Mouse (Mus musculus) spleen, adult 2 months (tissue): ENCODE data around the gene Tomm34. TPM values are rescaled to one million over a fixed set of nuclear protein-coding genes. Genes with fewer than 3 reads are reported as not detected.

Experiments used
- DNase-seq, 2 experiments: peaks; one replicate each; pipeline versions ENCODE4 v3.0.0 to v3.0.0-alpha.2; 2012 to 2021; ENCODE audit warnings: low spot score in 2 of 2, low read depth in 1 of 2
- H3K27ac ChIP-seq: fragments of 200-500 bp; 2 replicates; pipeline ENCODE4 v1.5.1; 2012; ENCODE audit warnings: low read length, inconsistent platforms; ENCODE audit not compliant: insufficient read depth
- H3K27me3 ChIP-seq: fragments of 200-500 bp; 2 replicates; pipeline ENCODE4 v1.6.1; 2012; ENCODE audit warnings: mild to moderate bottlenecking, moderate library complexity, low read length, inconsistent platforms; ENCODE audit not compliant: control insufficient read depth, insufficient read depth
- H3K36me3 ChIP-seq: fragments of 200-500 bp; 2 replicates; pipeline ENCODE4 v1.6.1; 2012; ENCODE audit warnings: mild to moderate bottlenecking, low read length, inconsistent platforms; ENCODE audit not compliant: control insufficient read depth, insufficient read depth
- H3K4me1 ChIP-seq: fragments of 200-500 bp; 2 replicates; pipeline ENCODE4 v1.6.1; 2011; ENCODE audit warnings: inconsistent platforms; ENCODE audit not compliant: control insufficient read depth, insufficient read depth, insufficient read length
- H3K4me3 ChIP-seq: fragments of 200-500 bp; 2 replicates; pipeline ENCODE4 v1.5.1; 2011; ENCODE audit warnings: mild to moderate bottlenecking, inconsistent platforms; ENCODE audit not compliant: insufficient read depth, insufficient read length; ENCODE audit errors: extremely low read depth
- CTCF ChIP-seq: fragments of 200-500 bp; IDR thresholded peaks from 2 replicates; pipeline ENCODE4 v1.5.1; 2011; ENCODE audit warnings: mild to moderate bottlenecking, inconsistent platforms; ENCODE audit not compliant: insufficient read depth, insufficient read length, insufficient replicate concordance; ENCODE audit errors: extremely low read depth
- POLR2A ChIP-seq: fragments of 200-500 bp; IDR thresholded peaks from 2 replicates; pipeline ENCODE4 v1.6.1; 2011; ENCODE audit warnings: low read depth, low read length, inconsistent platforms
- WGBS: fragments of 180-500 bp; shearing (Covaris S2); methylation state at CpG from one replicate; pipeline ENCODE4 v1.1.7; 2018; 5-methylcytosine and 5-hydroxymethylcytosine counted together
- polyA plus RNA-seq: library from polyadenylated mRNA; depleted of rRNA; stranded (reverse); fragments of >200 nt; gene quantifications from 2 replicates; pipeline ENCODE4 v1.2.3, GENCODE M21; 2012

The Tomm34 gene
- polyA plus RNA-seq, 1 experiment, result 51.7 TPM

- peaks cover 7% of the 10 kb centered on the region for H3K36me3 ChIP-seq
- H3K4me3 ChIP-seq, result peak within 1 kb of the TSS; percentile 90
- no peaks in the 10 kb centered on the region; the same call in 1 of the 2 replicates for H3K4me1 ChIP-seq
- peak in 1 of 2 experiments; percentile 38 for DNase-seq
- no peak for TF ChIP-seq POLR2A
- TF ChIP-seq CTCF, result no peak
- peak within 1 kb of the TSS; percentile 88 for H3K27ac ChIP-seq
- H3K27me3 ChIP-seq, result no peaks in the 10 kb centered on the region
- under 1% methylated on average over 45 of the region's 45 CpGs for WGBS
Measured at GRCm38 (mm10) chr2:164070142-164070764, 716 bp downstream of the Tomm34 start, which contains the start of gene Stk4. TSS of gene Stk4 (plus strand) at chr2:164070322.

DNA sequence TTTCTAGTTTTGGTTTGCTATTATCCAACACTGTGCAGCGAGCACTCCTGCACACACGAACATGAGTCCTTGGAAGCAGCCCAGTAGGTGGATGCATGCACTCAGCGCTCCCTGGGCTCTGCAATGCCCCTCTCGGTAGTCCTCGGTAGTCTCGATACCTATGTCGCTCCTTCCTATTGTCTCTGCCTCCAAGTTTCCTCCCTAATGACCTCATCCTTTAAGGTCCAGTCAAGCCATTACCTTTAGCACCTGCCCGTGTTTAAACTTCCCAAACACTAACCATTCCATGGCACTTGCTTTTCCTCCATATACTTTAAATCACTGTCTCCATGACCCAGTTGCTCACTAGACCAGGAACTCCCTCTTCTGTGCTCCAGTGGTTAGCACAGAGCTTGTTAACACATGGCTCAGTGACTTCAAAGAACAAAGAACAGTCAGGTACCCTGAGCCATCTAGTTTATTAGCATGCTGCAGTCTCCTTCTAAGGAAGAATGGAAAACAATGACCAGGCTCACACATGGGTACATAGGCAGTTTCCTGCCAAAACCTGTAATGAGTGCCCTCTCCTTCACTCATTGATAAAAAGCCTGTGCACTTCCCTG lies 11.2 kb downstream of the Tomm34 start:
- Histone ChIP-seq H3K4me1 (no peaks in the 10 kb centered on the region), H3K36me3 (peaks cover 64% of the 10 kb centered on the region), H3K27ac (no peak overlapping the region), H3K4me3 (no peak overlapping the region), H3K27me3 (no peaks in the 10 kb centered on the region)
- 95% methylated on average over 8 of the region's 8 CpGs for WGBS
- no peak for DNase-seq
- TF ChIP-seq POLR2A (no peak), CTCF (no peak)

GRCm38 (mm10) chr2:164054671-164055070 lies 16.3 kb downstream of the Tomm34 start:
- H3K36me3 ChIP-seq, result peaks cover 52% of the 10 kb centered on the region

DNA sequence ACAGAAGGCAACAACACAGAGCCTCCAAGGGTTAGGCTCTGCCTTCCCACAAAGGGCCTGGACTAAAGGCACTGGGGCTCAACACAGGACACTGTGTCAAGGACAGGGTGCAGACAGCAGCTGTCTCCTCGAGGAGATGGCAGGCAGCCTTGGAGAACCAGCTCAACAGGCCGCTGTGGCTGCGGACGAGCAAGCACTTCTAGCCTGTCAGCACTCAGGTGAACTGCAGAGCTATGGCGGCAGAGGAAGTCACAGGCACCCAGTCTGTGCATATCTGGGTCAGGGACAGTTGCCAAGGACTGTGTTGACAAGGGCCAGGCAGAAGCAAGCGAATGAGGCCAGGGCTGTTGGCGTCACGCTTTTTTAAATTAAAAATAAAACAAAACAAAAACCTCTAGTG lies 17.2 kb downstream of the Tomm34 start:
- TF ChIP-seq CTCF (no peak), POLR2A (no peak)
- Histone ChIP-seq H3K4me1 (no peaks in the 10 kb centered on the region), H3K4me3 (no peak overlapping the region), H3K27me3 (no peaks in the 10 kb centered on the region), H3K36me3 (peaks cover 44% of the 10 kb centered on the region), H3K27ac (no peak overlapping the region)
- WGBS, result 87% methylated on average over 8 of the region's 8 CpGs
- DNase-seq, result no peak

More at GRCm38 (mm10) chr2:164054671-164055070, 16.3 kb downstream of the Tomm34 start:
- no peak overlapping the region for H3K27ac ChIP-seq
- WGBS, result 88% methylated on average over 8 of the region's 8 CpGs
- H3K27me3 ChIP-seq, result no peaks in the 10 kb centered on the region
- no peak for DNase-seq
- H3K4me1 ChIP-seq, result no peaks in the 10 kb centered on the region
- no peak for TF ChIP-seq CTCF
- no peak overlapping the region for H3K4me3 ChIP-seq

DNA sequence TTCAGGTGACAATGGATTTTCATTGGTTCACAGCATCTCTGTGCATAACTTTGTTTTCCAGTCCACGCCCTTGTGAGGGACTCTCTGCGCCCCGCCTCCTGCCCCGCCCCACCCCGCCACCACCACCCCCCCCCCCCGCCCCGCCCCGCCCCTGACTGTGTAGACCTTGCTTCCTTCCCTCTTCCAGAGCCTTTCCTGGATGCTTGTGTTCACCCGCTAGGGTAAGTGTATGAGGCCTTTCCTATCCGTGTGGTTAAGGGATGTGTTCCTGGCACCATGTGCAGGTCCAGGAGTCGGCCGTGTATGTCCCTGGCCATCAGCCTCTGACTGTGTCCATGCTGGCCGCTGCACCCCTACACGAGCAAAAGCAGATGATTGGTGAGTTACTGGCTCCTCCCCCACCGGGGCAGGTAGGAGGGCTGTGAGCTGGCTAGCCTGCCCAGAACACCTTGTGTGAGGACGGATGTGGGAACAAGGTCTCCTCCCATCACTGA lies 23.7 kb downstream of the Tomm34 start:
- H3K4me3 ChIP-seq, result peak overlapping the region; percentile 41; the same call in 1 of the 2 replicates
- H3K36me3 ChIP-seq, result peaks cover 4% of the 10 kb centered on the region; the same call in 1 of the 2 replicates
- 7% methylated on average over 16 of the region's 16 CpGs for WGBS
- H3K4me1 ChIP-seq, result no peaks in the 10 kb centered on the region
- H3K27me3 ChIP-seq, result no peaks in the 10 kb centered on the region
- H3K27ac ChIP-seq, result no peak overlapping the region
- peak; percentile 35 to 42 for DNase-seq
- TF ChIP-seq CTCF, result no peak
- TF ChIP-seq POLR2A, result no peak

- no peaks in the 10 kb centered on the region for H3K4me1 ChIP-seq
- H3K36me3 ChIP-seq, result no peaks in the 10 kb centered on the region
- DNase-seq, result no peak
- H3K27ac ChIP-seq, result no peak overlapping the region
- 93% methylated on average over 2 of the region's 2 CpGs for WGBS
- no peak overlapping the region for H3K4me3 ChIP-seq
- no peaks in the 10 kb centered on the region for H3K27me3 ChIP-seq
- TF ChIP-seq CTCF (no peak), POLR2A (no peak)
Measured at GRCm38 (mm10) chr2:164041523-164041922, 29.4 kb downstream of the Tomm34 start.

- no peaks in the 10 kb centered on the region for H3K4me1 ChIP-seq
- no peaks in the 10 kb centered on the region for H3K36me3 ChIP-seq
- TF ChIP-seq CTCF (no peak), POLR2A (no peak)
- 77% methylated on average over 6 of the region's 6 CpGs for WGBS
- no peak overlapping the region for H3K4me3 ChIP-seq
- H3K27me3 ChIP-seq, result no peaks in the 10 kb centered on the region
- DNase-seq, result no peak
- H3K27ac ChIP-seq, result no peak overlapping the region
Measured at GRCm38 (mm10) chr2:164040949-164041348, 30.0 kb downstream of the Tomm34 start.
